Mouse (Mus musculus) cerebellum, postnatal 14 days (tissue): ENCODE measurements at regions not wholly inside any gene's neighbourhood (a gene's known extent, or its start where the extent isn't known, plus 50 kb on each side); places are given as distances from the start of the nearest gene placed in this dataset.

ENCODE experiments used
- DNase-seq, 2 experiments: peaks; one replicate each; pipeline ENCODE4 v3.0.0; 2021; ENCODE audit warnings: mixed read lengths in 2 of 2

GRCm38 (mm10) chr12:14930702-14931101, 778.8 kb upstream of the Fam84a start:
- DNase-seq, result no peak

GRCm38 (mm10) chr12:14927580-14927979, 775.7 kb upstream of the Fam84a start:
- DNase-seq, result no peak

GRCm38 (mm10) chr12:14923768-14924167, 771.9 kb upstream of the Fam84a start:
- DNase-seq, result no peak

- DNase-seq, result peak; percentile 31 to 52
Observed at GRCm38 (mm10) chr12:14911931-14912330, 760.1 kb upstream of the Fam84a start.

- DNase-seq, result no peak
Observed at GRCm38 (mm10) chr12:14883136-14883535, 731.3 kb upstream of the Fam84a start.

GRCm38 (mm10) chr12:14880458-14880857, 728.6 kb upstream of the Fam84a start:
- no peak for DNase-seq

- DNase-seq, result no peak
Observed at GRCm38 (mm10) chr12:14875290-14875689, 723.4 kb upstream of the Fam84a start.

- DNase-seq, result no peak
Observed at GRCm38 (mm10) chr12:14871336-14871910, 719.6 kb upstream of the Fam84a start.

GRCm38 (mm10) chr12:14859809-14860570, 708.1 kb upstream of the Fam84a start:
- no peak for DNase-seq

GRCm38 (mm10) chr12:14859057-14859456, 707.2 kb upstream of the Fam84a start:
- DNase-seq, result no peak

- no peak for DNase-seq
Observed at GRCm38 (mm10) chr12:14835510-14835909, 683.7 kb upstream of the Fam84a start.
